In genomic region chr4:111350615-111351525, GRCm38 (mm10) we compare ENCODE assay signal across 19 mouse cellular contexts.
DNase-seq lines count a peak whose midpoint lies in the region; ATAC-seq lines count a peak whose summit lies in the region.
"Had no signal": no experiment of that assay in that cellular context is flagged by ENCODE, and none has a peak within 500 bp of the region (broad histone marks: within the 10 kb centered on the region; RNA-seq: fewer than 3 reads in every experiment).

No protein-coding gene starts in this region.

- peaks cover 18% of the 10 kb centered on the region for H3K27me3 ChIP-seq in forebrain, embryonic 10.5 days (ENCODE audit: poor library complexity, severe bottlenecking)
- H3K27me3 ChIP-seq in forebrain, embryonic 12.5 days: no peaks in the 10 kb centered on the region
- no peaks in the 10 kb centered on the region for H3K27me3 ChIP-seq in embryonic facial prominence, embryonic 13.5 days
- H3K27me3 ChIP-seq: limb, embryonic 12.5 days; liver, embryonic 13.5 days; midbrain, embryonic 15.5 days had no signal

- 49% methylated on average over 6 of the region's 6 CpGs for WGBS in forebrain, embryonic 10.5 days
- 46% methylated on average over 6 of the region's 6 CpGs for WGBS in forebrain, embryonic 12.5 days
- WGBS in embryonic facial prominence, embryonic 13.5 days: 31% methylated on average over 6 of the region's 6 CpGs

- H3K4me2 ChIP-seq in forebrain, embryonic 12.5 days: no peak overlapping the region
- no peak overlapping the region for H3K4me2 ChIP-seq in embryonic facial prominence, embryonic 13.5 days
- H3K4me2 ChIP-seq: limb, embryonic 12.5 days; liver, embryonic 13.5 days; midbrain, embryonic 15.5 days had no signal

- peaks cover 31% of the 10 kb centered on the region for H3K4me1 ChIP-seq in forebrain, embryonic 10.5 days
- H3K4me1 ChIP-seq in forebrain, embryonic 12.5 days: peaks cover 10% of the 10 kb centered on the region
- peaks cover 11% of the 10 kb centered on the region for H3K4me1 ChIP-seq in embryonic facial prominence, embryonic 13.5 days
- H3K4me1 ChIP-seq: heart, embryonic 10.5 days; liver, embryonic 13.5 days had no signal

- DNase-seq in forebrain, embryonic 10.5 days (ENCODE audit: extremely low spot score, low spot score): no peak
- DNase-seq in lung, postnatal 36 days: peak; percentile 3
- no peak for DNase-seq in lung, adult 18-20 months
- DNase-seq in kidney, adult 18-20 months: no peak
- no peak for DNase-seq in ovary, postnatal 10 days (ENCODE audit: low spot score)
- DNase-seq: cerebellum, postnatal 14 days; gastrocnemius, postnatal 36 days; heart, postnatal 10 days; kidney, adult 2 months; kidney, postnatal 25 days; liver, embryonic 13.5 days had no signal

- no peak overlapping the region for H3K4me3 ChIP-seq in forebrain, embryonic 10.5 days
- H3K4me3 ChIP-seq in forebrain, embryonic 12.5 days (replicated peaks): no peak overlapping the region
- H3K4me3 ChIP-seq in embryonic facial prominence, embryonic 13.5 days: no peak overlapping the region
- H3K4me3 ChIP-seq: erythroblast, embryonic 14.5 days; heart, embryonic 10.5 days; limb, embryonic 12.5 days; liver, embryonic 13.5 days; midbrain, embryonic 15.5 days had no signal

- H3K9me3 ChIP-seq in forebrain, embryonic 10.5 days: no peaks in the 10 kb centered on the region
- no peaks in the 10 kb centered on the region for H3K9me3 ChIP-seq in forebrain, embryonic 12.5 days
- no peaks in the 10 kb centered on the region for H3K9me3 ChIP-seq in embryonic facial prominence, embryonic 13.5 days
- H3K9me3 ChIP-seq: heart, embryonic 10.5 days; liver, embryonic 13.5 days; midbrain, embryonic 15.5 days had no signal

- peak overlapping the region; percentile 25; the same call in 1 of the 2 replicates for H3K27ac ChIP-seq in forebrain, embryonic 10.5 days
- no peak overlapping the region for H3K27ac ChIP-seq in forebrain, embryonic 12.5 days
- H3K27ac ChIP-seq in embryonic facial prominence, embryonic 13.5 days: peak overlapping the region; percentile 72
- H3K27ac ChIP-seq: heart, embryonic 10.5 days; limb, embryonic 12.5 days; liver, embryonic 13.5 days; macrophage; midbrain, embryonic 15.5 days had no signal

- no peak for ATAC-seq in forebrain, embryonic 12.5 days (ENCODE audit: low FRiP score)
- no peak for ATAC-seq in embryonic facial prominence, embryonic 13.5 days (ENCODE audit: insufficient number of reproducible peaks, insufficient read depth, low FRiP score, low TSS enrichment, low read depth)
- ATAC-seq in neutrophil, adult 5-6 weeks (ENCODE audit: extremely low read depth, insufficient number of reproducible peaks, low FRiP score, poor library complexity, severe bottlenecking): peak; percentile 88

- no peaks in the 10 kb centered on the region for H3K36me3 ChIP-seq in forebrain, embryonic 10.5 days (replicated peaks)
- no peaks in the 10 kb centered on the region for H3K36me3 ChIP-seq in forebrain, embryonic 12.5 days (replicated peaks)
- H3K36me3 ChIP-seq in embryonic facial prominence, embryonic 13.5 days: no peaks in the 10 kb centered on the region
- H3K36me3 ChIP-seq: heart, embryonic 10.5 days; limb, embryonic 12.5 days; liver, embryonic 13.5 days; midbrain, embryonic 15.5 days had no signal

- no peak overlapping the region for H3K9ac ChIP-seq in forebrain, embryonic 12.5 days
- no peak overlapping the region for H3K9ac ChIP-seq in embryonic facial prominence, embryonic 13.5 days
- H3K9ac ChIP-seq: limb, embryonic 12.5 days; liver, embryonic 13.5 days; midbrain, embryonic 15.5 days had no signal
